Mouse (Mus musculus) forebrain, embryonic 16.5 days (tissue): ENCODE measurements around the gene March6. TPM values are rescaled to one million over a fixed set of nuclear protein-coding genes. Genes with fewer than 3 reads are reported as not detected.
A peak's percentile ranks its signal among the peaks of the same experiment; 100 is the strongest.

Experiments
- ATAC-seq: fragments of 200-750 bp; cut with Nextera tagmentation; 2 replicates; pipeline ENCODE4 v1.8.0; 2017; ENCODE audit warnings: mild to moderate bottlenecking, moderate library complexity
- H3K27ac ChIP-seq: fragments of 300-500 bp; sonication (generic); 2 replicates; pipeline ENCODE4 v1.5.1; 2014; ENCODE audit warnings: low read length, control low read depth
- H3K27me3 ChIP-seq: fragments of 300-500 bp; sonication (generic); replicated peaks from 2 replicates; pipeline ENCODE4 v1.6.1; 2014; ENCODE audit warnings: low read length; ENCODE audit not compliant: control insufficient read depth, insufficient read depth
- H3K36me3 ChIP-seq: fragments of 300-500 bp; sonication (generic); 2 replicates; pipeline ENCODE4 v1.6.1; 2014; ENCODE audit not compliant: control insufficient read depth, insufficient read depth
- H3K4me1 ChIP-seq: fragments of 300-500 bp; sonication (generic); replicated peaks from 2 replicates; pipeline ENCODE4 v1.6.1; 2014; ENCODE audit warnings: low read length; ENCODE audit not compliant: control insufficient read depth, insufficient read depth
- H3K4me2 ChIP-seq: fragments of 300-500 bp; sonication (generic); 2 replicates; pipeline ENCODE4 v1.6.1; 2014; ENCODE audit warnings: mild to moderate bottlenecking, low read length, control low read depth
- H3K4me3 ChIP-seq: fragments of 300-500 bp; sonication (generic); replicated peaks from 2 replicates; pipeline ENCODE4 v1.5.1; 2014; ENCODE audit warnings: mild to moderate bottlenecking, low read length, control low read depth
- H3K9ac ChIP-seq: fragments of 300-500 bp; sonication (generic); replicated peaks from 2 replicates; pipeline ENCODE4 v1.6.1; 2014; ENCODE audit warnings: low read depth, low read length, control low read depth
- H3K9me3 ChIP-seq: fragments of 300-500 bp; sonication (generic); 2 replicates; pipeline ENCODE4 v1.6.1; 2016; ENCODE audit warnings: low read length; ENCODE audit not compliant: control insufficient read depth
- WGBS: fragments of 180-500 bp; shearing (Covaris S2); extraction: QIAGEN DNeasy Blood & Tissue Kit; methylation state at CpG from one replicate; pipeline ENCODE4 v1.1.7; 2014; 5-methylcytosine and 5-hydroxymethylcytosine counted together
- polyA plus RNA-seq: library from polyadenylated mRNA; unstranded; fragments of >200 nt; fragmentation: Nextera tagmentation; extraction: Ambion mirVana; gene quantifications from 2 replicates; pipeline ENCODE4 v1.2.1, GENCODE M21; 2015

Gene March6
- polyA plus RNA-seq, 1 experiment from 2014 or later: 95.4 TPM

- Histone ChIP-seq H3K27ac (no peak overlapping the region), H3K4me2 (no peak overlapping the region), H3K36me3 (no peaks in the 10 kb centered on the region), H3K4me3 (no peak overlapping the region), H3K4me1 (peaks cover 23% of the 10 kb centered on the region), H3K9me3 (no peaks in the 10 kb centered on the region), H3K9ac (no peak overlapping the region), H3K27me3 (no peaks in the 10 kb centered on the region)
- WGBS: 25% methylated on average over 8 of the region's 8 CpGs
- no peak for ATAC-seq
Observed at GRCm38 (mm10) chr15:31535259-31535855, 4.5 kb upstream of the March6 start.

GRCm38 (mm10) chr15:31534421-31535258 is 3.8 kb upstream of the March6 start:
- Histone ChIP-seq H3K27me3 (no peaks in the 10 kb centered on the region), H3K9me3 (no peaks in the 10 kb centered on the region), H3K4me3 (no peak overlapping the region), H3K4me2 (no peak overlapping the region), H3K9ac (no peak overlapping the region), H3K36me3 (no peaks in the 10 kb centered on the region), H3K27ac (no peak overlapping the region), H3K4me1 (peaks cover 18% of the 10 kb centered on the region)
- no peak for ATAC-seq
- 74% methylated on average over 7 of the region's 7 CpGs for WGBS

- Histone ChIP-seq H3K4me2 (no peak overlapping the region), H3K27ac (no peak overlapping the region), H3K27me3 (no peaks in the 10 kb centered on the region), H3K4me1 (peaks cover 26% of the 10 kb centered on the region), H3K9me3 (no peaks in the 10 kb centered on the region), H3K36me3 (no peaks in the 10 kb centered on the region), H3K4me3 (no peak overlapping the region), H3K9ac (no peak overlapping the region)
- WGBS: 78% methylated on average over 2 of the region's 2 CpGs
- ATAC-seq: no peak
Observed at GRCm38 (mm10) chr15:31533529-31533928, 2.7 kb upstream of the March6 start.

- 0 out of 2 replicates have a peak, but pooled peaks cover under 1% of the 10 kb centered on the region for H3K36me3 ChIP-seq
- 95% methylated on average over 2 of the region's 2 CpGs for WGBS
- H3K4me3 ChIP-seq: no peak overlapping the region
- no peak overlapping the region for H3K27ac ChIP-seq
- peaks cover 26% of the 10 kb centered on the region for H3K4me1 ChIP-seq
- no peaks in the 10 kb centered on the region for H3K27me3 ChIP-seq
- no peak overlapping the region for H3K9ac ChIP-seq
- no peak for ATAC-seq
- peaks cover 2% of the 10 kb centered on the region; the same call in 1 of the 2 replicates for H3K9me3 ChIP-seq
- H3K4me2 ChIP-seq: no peak overlapping the region
Observed at GRCm38 (mm10) chr15:31532331-31533021, 1.6 kb upstream of the March6 start.

- H3K9me3 ChIP-seq: peaks cover 2% of the 10 kb centered on the region; the same call in 1 of the 2 replicates
- peak overlapping the region; percentile 90 for H3K4me3 ChIP-seq
- H3K27me3 ChIP-seq: no peaks in the 10 kb centered on the region
- no peak for ATAC-seq
- peak overlapping the region; percentile 88 for H3K9ac ChIP-seq
- H3K4me2 ChIP-seq: peak overlapping the region; percentile 77
- H3K27ac ChIP-seq: peak overlapping the region; percentile 99
- H3K4me1 ChIP-seq: peaks cover 26% of the 10 kb centered on the region
- 17% methylated on average over 16 of the region's 16 CpGs for WGBS
- 0 out of 2 replicates have a peak, but pooled peaks cover 4% of the 10 kb centered on the region for H3K36me3 ChIP-seq
Observed at GRCm38 (mm10) chr15:31531446-31532330, 835 bp upstream of the March6 start.

- Histone ChIP-seq H3K9ac (peak overlapping the region; percentile 94), H3K4me1 (peaks cover 15% of the 10 kb centered on the region), H3K27ac (peak overlapping the region; percentile 99), H3K9me3 (peaks cover 2% of the 10 kb centered on the region; the same call in 1 of the 2 replicates), H3K27me3 (no peaks in the 10 kb centered on the region), H3K36me3 (peaks cover 4% of the 10 kb centered on the region; the same call in 1 of the 2 replicates), H3K4me3 (peak overlapping the region; percentile 90), H3K4me2 (peak overlapping the region; percentile 68)
- under 1% methylated on average over 42 of the region's 56 CpGs for WGBS
- ATAC-seq: peak; percentile 36; the same call in 1 of the 2 replicates
Observed at GRCm38 (mm10) chr15:31529811-31530658, 818 bp downstream of the March6 start.

- peaks cover 15% of the 10 kb centered on the region for H3K4me1 ChIP-seq
- H3K9me3 ChIP-seq: peaks cover 2% of the 10 kb centered on the region; the same call in 1 of the 2 replicates
- peak overlapping the region; percentile 12; the same call in 1 of the 2 replicates for H3K9ac ChIP-seq
- no peak overlapping the region for H3K27ac ChIP-seq
- peak overlapping the region; percentile 90 for H3K4me3 ChIP-seq
- ATAC-seq: no peak
- no peaks in the 10 kb centered on the region for H3K27me3 ChIP-seq
- H3K4me2 ChIP-seq: peak overlapping the region; percentile 68
- WGBS: 22% methylated on average over 6 of the region's 6 CpGs
- H3K36me3 ChIP-seq: peaks cover 4% of the 10 kb centered on the region; the same call in 1 of the 2 replicates
Observed at GRCm38 (mm10) chr15:31529103-31529502, 1.8 kb downstream of the March6 start.

GRCm38 (mm10) chr15:31528477-31528876 is 2.4 kb downstream of the March6 start:
- Histone ChIP-seq H3K27ac (no peak overlapping the region), H3K9me3 (peaks cover 2% of the 10 kb centered on the region; the same call in 1 of the 2 replicates), H3K36me3 (peaks cover 4% of the 10 kb centered on the region; the same call in 1 of the 2 replicates), H3K4me3 (no peak overlapping the region), H3K4me1 (peaks cover 15% of the 10 kb centered on the region), H3K9ac (no peak overlapping the region), H3K27me3 (no peaks in the 10 kb centered on the region), H3K4me2 (no peak overlapping the region)
- 95% methylated on average over 4 of the region's 4 CpGs for WGBS
- ATAC-seq: no peak
